Mouse (Mus musculus) spleen, adult 2 months (tissue): ENCODE results near the gene Bcl2l2.

ENCODE experiments used
- CTCF ChIP-seq: fragments of 200-500 bp; IDR thresholded peaks from 2 replicates; pipeline ENCODE4 v1.5.1; 2011; ENCODE audit warnings: mild to moderate bottlenecking, inconsistent platforms; ENCODE audit not compliant: insufficient read depth, insufficient read length, insufficient replicate concordance; ENCODE audit errors: extremely low read depth
- POLR2A ChIP-seq: fragments of 200-500 bp; IDR thresholded peaks from 2 replicates; pipeline ENCODE4 v1.6.1; 2011; ENCODE audit warnings: low read depth, low read length, inconsistent platforms

DNA sequence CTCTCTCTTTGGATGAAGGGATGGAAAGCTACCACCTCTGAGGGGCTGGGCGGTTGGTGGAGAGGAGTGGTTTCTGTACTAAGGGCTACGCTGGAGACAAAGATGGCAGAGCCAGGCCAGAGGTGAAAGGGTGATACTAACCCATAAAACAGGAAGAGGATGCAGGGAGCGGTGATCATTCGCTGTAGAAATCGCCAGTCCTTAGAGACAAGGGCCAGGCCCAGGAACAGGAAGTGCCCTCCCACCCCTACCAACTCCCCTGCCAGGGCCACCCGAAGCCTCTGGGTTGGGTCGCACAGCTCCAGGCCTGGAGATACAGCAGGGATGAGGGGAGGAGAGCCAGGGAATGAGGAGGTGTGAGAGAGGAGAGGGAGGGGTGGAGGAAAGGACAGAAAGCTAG, 25.5 kb downstream of the Bcl2l2 start:
- TF ChIP-seq CTCF (no peak), POLR2A (no peak)
